Mouse (Mus musculus): Measurements from ENCODE around the gene Ercc5.

Ercc5 gene

GRCm38 (mm10) chr1:44147563-44148381 is at the start of gene Ercc5:
Ercc5 (plus strand) TSS chr1:44147744.
- peak; percentile 69 for DNase-seq (ENCODE audit: low spot score)

DNA sequence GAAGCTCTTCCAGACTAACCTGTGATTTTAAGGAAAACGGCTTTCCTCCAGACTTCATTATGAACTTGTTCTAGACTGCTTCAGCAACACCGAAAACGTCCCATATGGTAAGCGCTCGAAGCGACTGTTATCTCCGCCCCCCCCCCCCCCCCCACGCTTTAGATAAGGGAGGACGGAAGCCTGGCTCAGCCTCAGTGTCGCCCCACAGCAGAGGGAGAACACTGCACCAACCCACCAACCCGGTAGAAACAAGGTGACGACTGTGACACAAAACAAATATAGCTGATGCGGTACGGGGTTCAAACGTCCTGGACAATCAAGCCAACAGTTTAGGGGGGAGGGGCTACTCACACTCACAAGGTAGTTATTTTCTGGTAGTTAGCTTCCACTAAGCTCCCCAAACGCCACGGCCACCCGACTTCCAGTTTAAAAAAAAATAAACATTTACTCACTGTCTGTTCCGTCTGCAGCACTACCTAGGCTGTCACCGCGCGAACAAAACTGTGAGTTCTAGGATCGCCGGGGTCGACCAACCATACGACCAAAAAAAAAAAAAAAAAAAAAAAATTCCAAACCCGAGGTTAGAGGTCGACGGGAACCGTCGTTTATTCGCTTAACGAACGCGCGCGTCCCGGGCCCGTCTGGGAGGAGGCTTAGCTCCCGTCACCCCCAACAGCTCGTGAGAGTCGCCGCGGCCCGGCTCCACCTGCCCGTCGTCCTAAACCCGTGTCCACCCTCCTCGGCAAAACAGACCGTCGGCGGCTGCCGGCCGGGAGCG is 45.9 kb upstream of the Ercc5 start:
- peak; percentile 1 for DNase-seq (ENCODE audit: low spot score)

GRCm38 (mm10) chr1:44102259-44102717 is 45.3 kb upstream of the Ercc5 start, which contains the start of gene Tex30:
Tex30 (minus strand) TSS chr1:44102441.
- peak; percentile 87 for DNase-seq (ENCODE audit: low spot score)

- DNase-seq (ENCODE audit: low spot score), result no peak
Measured at GRCm38 (mm10) chr1:44102939-44103338, 44.6 kb upstream of the Ercc5 start.

- DNase-seq (ENCODE audit: low spot score), result no peak
Measured at GRCm38 (mm10) chr1:44117571-44117970, 30.0 kb upstream of the Ercc5 start.

- peak; percentile 36 for DNase-seq (ENCODE audit: low spot score)
Measured at GRCm38 (mm10) chr1:44118239-44119054, 29.1 kb upstream of the Ercc5 start, which contains the start of the genes Kdelc1 and Bivm. Kdelc1 (minus strand) TSS chr1:44118808. Bivm (plus strand) TSS chr1:44118957.

- peak; percentile 35 for DNase-seq (ENCODE audit: low spot score)
Measured at GRCm38 (mm10) chr1:44119201-44120073, 28.1 kb upstream of the Ercc5 start.

GRCm38 (mm10) chr1:44120074-44120406 is 27.5 kb upstream of the Ercc5 start:
- DNase-seq (ENCODE audit: low spot score), result no peak

GRCm38 (mm10) chr1:44122256-44122655 is 25.3 kb upstream of the Ercc5 start:
- no peak for DNase-seq (ENCODE audit: low spot score)

DNA sequence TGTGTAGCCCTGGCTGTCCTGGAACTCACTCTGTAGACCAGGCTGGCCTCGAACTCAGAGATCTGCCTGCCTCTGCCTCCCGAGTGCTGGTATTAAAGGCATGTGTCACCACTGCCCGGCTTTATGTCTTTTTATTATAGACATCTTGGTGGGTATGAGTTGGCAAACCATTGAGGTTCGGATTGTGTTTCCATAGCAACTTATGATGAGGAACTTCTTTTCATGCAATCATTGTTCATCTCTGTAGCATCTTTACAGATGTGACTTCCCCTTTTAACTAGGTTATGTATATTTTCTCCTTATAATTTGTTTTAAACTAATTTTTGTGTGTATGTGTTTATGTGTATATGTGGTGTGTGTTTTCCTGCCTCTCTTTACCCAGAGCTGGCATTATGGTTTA is 22.0 kb upstream of the Ercc5 start:
- no peak for DNase-seq (ENCODE audit: low spot score)

- no peak for DNase-seq (ENCODE audit: low spot score)
Measured at GRCm38 (mm10) chr1:44129929-44130581, 17.5 kb upstream of the Ercc5 start.

GRCm38 (mm10) chr1:44140232-44140631 is 7.3 kb upstream of the Ercc5 start:
- DNase-seq (ENCODE audit: low spot score), result no peak

DNA sequence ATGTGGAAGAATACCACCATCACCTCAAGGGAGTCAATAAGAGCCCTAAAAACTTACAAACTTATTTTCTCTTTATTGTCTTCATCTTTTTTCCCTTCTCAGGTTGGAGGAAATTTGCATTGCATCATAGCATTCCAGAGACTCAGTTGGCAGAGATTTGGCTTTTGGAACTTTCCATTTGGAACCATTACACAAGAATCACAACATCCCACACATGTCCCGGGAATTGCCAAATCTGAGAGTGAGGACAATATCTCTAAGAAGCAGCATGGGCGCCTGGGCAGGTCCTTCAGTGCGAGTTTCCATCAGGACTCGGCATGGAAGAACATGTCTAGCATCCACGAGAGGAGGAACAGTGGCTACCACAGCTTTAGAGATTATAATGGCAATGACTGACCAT is 4.8 kb upstream of the Ercc5 start:
- no peak for DNase-seq (ENCODE audit: low spot score)

GRCm38 (mm10) chr1:44148706-44149105 is 1.2 kb downstream of the Ercc5 start:
- DNase-seq (ENCODE audit: low spot score), result no peak

GRCm38 (mm10) chr1:44155287-44155686 is 7.7 kb downstream of the Ercc5 start:
- no peak for DNase-seq (ENCODE audit: low spot score)

- DNase-seq (ENCODE audit: low spot score), result no peak
Measured at GRCm38 (mm10) chr1:44158317-44158716, 10.8 kb downstream of the Ercc5 start.

- no peak for DNase-seq (ENCODE audit: low spot score)
Measured at GRCm38 (mm10) chr1:44161818-44162217, 14.3 kb downstream of the Ercc5 start.

DNA sequence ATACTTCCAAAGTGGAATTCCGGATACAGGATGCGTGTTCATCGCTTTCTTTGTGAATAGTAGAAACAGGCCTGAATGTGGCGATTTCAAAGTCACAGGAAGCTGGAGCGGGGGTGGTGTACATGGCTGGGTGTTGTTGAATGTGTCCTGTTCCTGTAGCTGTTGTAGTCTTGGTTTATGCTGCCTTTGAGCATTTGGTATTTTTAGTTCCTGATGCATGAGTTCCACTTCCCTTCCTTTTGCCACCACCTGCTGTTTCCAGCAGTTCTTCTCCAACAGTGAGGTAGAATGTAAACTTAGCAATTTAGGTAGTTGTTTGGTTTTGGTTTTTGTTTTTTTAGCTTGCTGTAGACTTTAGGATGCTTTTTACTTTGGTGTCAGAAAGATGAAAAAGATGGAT is 14.8 kb downstream of the Ercc5 start:
- no peak for DNase-seq (ENCODE audit: low spot score)

DNA sequence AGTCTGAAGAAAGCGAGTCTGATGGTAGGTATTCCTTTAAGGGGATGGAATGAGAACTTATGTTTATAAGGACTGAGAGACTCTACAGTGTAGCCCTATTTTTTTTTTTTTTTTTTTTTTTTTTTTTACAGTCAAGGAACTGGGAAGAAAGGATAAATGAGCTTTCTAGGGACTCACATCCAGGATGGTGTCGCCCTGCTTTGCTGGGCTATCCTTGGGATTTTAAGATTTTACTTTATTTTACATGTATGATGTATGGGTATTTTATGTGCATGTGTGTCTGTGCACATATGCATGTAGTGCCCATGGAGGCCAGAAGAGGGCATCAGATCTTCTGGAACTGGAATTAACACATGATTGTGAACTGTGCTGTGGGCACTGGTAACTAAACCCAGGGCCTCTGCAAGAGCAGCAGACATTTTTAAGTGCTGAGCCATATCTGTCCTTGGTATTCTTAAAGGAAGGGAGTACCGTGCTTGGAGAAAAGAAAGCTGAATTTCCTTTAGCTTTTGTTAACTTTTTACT is 20.4 kb downstream of the Ercc5 start:
- no peak for DNase-seq (ENCODE audit: low spot score)

DNA sequence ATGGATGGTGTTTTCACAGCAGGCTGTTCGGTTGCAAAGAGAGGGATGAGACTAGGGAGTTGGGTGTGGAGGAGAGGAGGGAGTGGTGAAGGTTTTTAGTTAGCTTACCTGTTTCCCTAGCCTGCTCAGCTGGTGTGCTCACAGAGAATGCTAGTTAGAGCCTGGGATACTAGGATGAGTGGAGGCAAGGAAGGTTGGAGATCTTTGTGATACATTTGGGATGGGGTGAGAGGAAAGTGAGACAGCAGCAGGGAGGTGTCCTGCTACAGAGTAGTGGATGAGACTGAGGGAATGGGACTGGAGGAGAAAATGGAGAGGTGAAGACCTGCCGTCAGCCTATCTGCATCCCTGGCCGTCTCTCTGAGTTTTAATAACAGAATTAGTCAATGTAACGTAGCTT is 25.1 kb downstream of the Ercc5 start:
- no peak for DNase-seq (ENCODE audit: low spot score)
